Mouse (Mus musculus) cortical plate, adult 2 months (tissue): ENCODE data around the gene Nlgn2. TPM values are rescaled to one million over a fixed set of nuclear protein-coding genes. Genes with fewer than 3 reads are reported as not detected.
A peak's percentile ranks its signal among the peaks of the same experiment; 100 is the strongest.

Experiments
- H3K27ac ChIP-seq: fragments of 200-500 bp; 2 replicates; pipeline ENCODE4 v1.5.1; 2012; ENCODE audit warnings: low read length, control low read depth, inconsistent platforms; ENCODE audit not compliant: insufficient read depth
- H3K4me1 ChIP-seq: fragments of 200-500 bp; 2 replicates; pipeline ENCODE4 v1.6.1; 2011; ENCODE audit warnings: low read length; ENCODE audit not compliant: control insufficient read depth, insufficient read depth
- H3K4me3 ChIP-seq: fragments of 200-500 bp; 2 replicates; pipeline ENCODE4 v1.5.1; 2011; ENCODE audit warnings: mild to moderate bottlenecking, low read length, control low read depth; ENCODE audit not compliant: insufficient read depth
- CTCF ChIP-seq: fragments of 200-500 bp; IDR thresholded peaks from 2 replicates; pipeline ENCODE4 v1.5.1; 2011; ENCODE audit warnings: mild to moderate bottlenecking, control low read depth, low read length; ENCODE audit not compliant: insufficient read depth; ENCODE audit errors: extremely low read depth
- POLR2A ChIP-seq: fragments of 200-500 bp; IDR thresholded peaks from 2 replicates; pipeline ENCODE4 v1.6.1; 2011; ENCODE audit warnings: mild to moderate bottlenecking, low read length, control low read depth; ENCODE audit not compliant: insufficient read depth; ENCODE audit errors: extremely low read depth
- polyA plus RNA-seq: library from polyadenylated mRNA; depleted of rRNA; stranded (reverse); fragments of >200 nt; gene quantifications from 2 replicates; pipeline ENCODE4 v1.2.3, GENCODE M21; 2012

The Nlgn2 gene
- polyA plus RNA-seq, 1 experiment, result 112 TPM

GRCm38 (mm10) chr11:69807641-69808040 is 29.9 kb downstream of the Nlgn2 start:
- Histone ChIP-seq H3K27ac (no peak overlapping the region), H3K4me1 (no peaks in the 10 kb centered on the region), H3K4me3 (no peak overlapping the region)
- TF ChIP-seq CTCF (no peak), POLR2A (no peak)

- Histone ChIP-seq H3K4me1 (peaks cover 1% of the 10 kb centered on the region; the same call in 1 of the 2 replicates), H3K27ac (no peak overlapping the region), H3K4me3 (no peak overlapping the region)
- TF ChIP-seq CTCF (no peak), POLR2A (no peak)
These were observed 31.2 kb downstream of the Nlgn2 start for GRCm38 (mm10) chr11:69806378-69806777.

GRCm38 (mm10) chr11:69804972-69805909 is 32.3 kb downstream of the Nlgn2 start, which contains the start of gene Tmem102:
Gene Tmem102, minus strand, starts transcription at chr11:69805624.
- H3K27ac ChIP-seq, result no peak within 1 kb of the TSS
- peaks cover 1% of the 10 kb centered on the region; the same call in 1 of the 2 replicates for H3K4me1 ChIP-seq
- TF ChIP-seq POLR2A (no peak), CTCF (no peak)
- H3K4me3 ChIP-seq, result no peak within 1 kb of the TSS

GRCm38 (mm10) chr11:69804652-69804940 is 33.0 kb downstream of the Nlgn2 start:
- peaks cover 1% of the 10 kb centered on the region; the same call in 1 of the 2 replicates for H3K4me1 ChIP-seq
- no peak overlapping the region for H3K27ac ChIP-seq
- H3K4me3 ChIP-seq, result no peak overlapping the region
- TF ChIP-seq CTCF (no peak), POLR2A (no peak)

- Histone ChIP-seq H3K4me3 (peak overlapping the region; percentile 78), H3K4me1 (peaks cover 1% of the 10 kb centered on the region; the same call in 1 of the 2 replicates), H3K27ac (no peak overlapping the region)
- TF ChIP-seq CTCF (no peak; the same call in 1 of the 2 replicates), POLR2A (no peak)
These were observed 33.6 kb downstream of the Nlgn2 start for GRCm38 (mm10) chr11:69803786-69804651.

- peaks cover 1% of the 10 kb centered on the region; the same call in 1 of the 2 replicates for H3K4me1 ChIP-seq
- peak overlapping the region; percentile 78; the same call in 1 of the 2 replicates for H3K4me3 ChIP-seq
- no peak overlapping the region for H3K27ac ChIP-seq
- TF ChIP-seq POLR2A (no peak), CTCF (no peak)
These were observed 34.3 kb downstream of the Nlgn2 start for GRCm38 (mm10) chr11:69803328-69803727.

- H3K4me3 ChIP-seq, result peak overlapping the region; percentile 78
- TF ChIP-seq POLR2A, result no peak
- no peak for TF ChIP-seq CTCF
- peaks cover 1% of the 10 kb centered on the region; the same call in 1 of the 2 replicates for H3K4me1 ChIP-seq
- H3K27ac ChIP-seq, result peak overlapping the region; percentile 72
These were observed 34.9 kb downstream of the Nlgn2 start for GRCm38 (mm10) chr11:69802648-69803105.

- Histone ChIP-seq H3K27ac (peak within 1 kb of the TSS; percentile 72), H3K4me3 (peak within 1 kb of the TSS; percentile 78), H3K4me1 (peaks cover 1% of the 10 kb centered on the region; the same call in 1 of the 2 replicates)
- TF ChIP-seq CTCF (no peak), POLR2A (no peak)
These were observed 36.1 kb downstream of the Nlgn2 start, which contains the start of gene Fgf11 for GRCm38 (mm10) chr11:69801379-69801977. Gene Fgf11, minus strand, starts transcription at chr11:69801857.

GRCm38 (mm10) chr11:69800392-69801197 is 37.0 kb downstream of the Nlgn2 start:
- H3K27ac ChIP-seq, result 0 out of 2 replicates have a peak overlapping the region, but pooled peaks have one; percentile 41
- H3K4me1 ChIP-seq, result peaks cover 1% of the 10 kb centered on the region; the same call in 1 of the 2 replicates
- TF ChIP-seq POLR2A, result no peak; the same call in 1 of the 2 replicates
- peak overlapping the region; percentile 78 for H3K4me3 ChIP-seq
